Mouse (Mus musculus) urinary bladder, postnatal 14 days (tissue): ENCODE measurements around the gene Casc4.
A peak's percentile ranks its signal among the peaks of the same experiment; 100 is the strongest.
"Not testable (repeated sequence)": the region's sequence is repeated elsewhere in the genome, so short reads cannot be mapped to it uniquely, and the experiment has no call there.

Experiments used
- DNase-seq: peaks from one replicate; pipeline ENCODE4 v3.0.0; 2021; ENCODE audit warnings: low spot score

The Casc4 gene

DNA sequence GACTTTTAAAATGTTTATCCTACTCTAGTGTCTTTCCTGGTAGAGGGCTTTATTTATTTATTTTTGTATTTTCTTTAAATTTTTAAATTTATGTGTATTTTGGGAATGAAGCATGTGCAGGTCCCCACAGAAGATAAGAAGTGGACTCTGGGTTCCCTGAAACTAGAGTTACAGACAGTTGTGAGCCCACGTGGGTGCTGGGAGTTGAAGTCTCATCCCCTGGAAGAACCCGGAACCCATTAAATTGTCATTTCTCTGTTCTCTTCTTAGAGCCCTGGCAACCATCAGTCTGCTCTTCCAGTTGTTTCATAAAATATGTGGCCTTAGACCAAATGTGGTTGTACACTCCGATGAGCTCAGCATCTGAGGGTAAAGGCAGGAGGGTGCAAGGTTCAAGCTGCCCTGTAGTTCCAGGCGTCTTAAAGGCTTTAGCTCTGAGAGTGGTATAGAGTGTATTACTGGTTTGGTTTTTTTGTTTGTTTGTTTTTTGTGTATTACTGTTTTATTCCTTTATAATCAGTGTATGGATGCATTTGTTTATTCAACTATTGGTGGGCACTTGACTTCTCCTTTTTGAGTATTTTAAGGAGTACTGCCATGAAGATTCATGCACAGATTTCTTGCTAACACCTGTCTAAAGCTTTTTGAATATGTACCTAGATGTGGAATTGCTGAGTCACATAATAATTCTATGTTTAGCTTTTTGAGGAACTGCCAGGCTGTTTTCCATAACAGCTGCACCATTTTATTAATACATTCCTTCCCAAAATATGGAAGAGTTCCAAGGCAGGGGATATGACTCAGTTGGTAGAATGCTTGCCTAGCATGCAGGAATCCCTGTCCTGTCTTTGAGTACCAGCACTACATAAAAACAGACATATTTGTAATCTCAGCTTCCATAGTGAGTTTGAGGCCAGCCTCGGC is 49.5 kb downstream of the Casc4 start:
- DNase-seq: no peak

DNA sequence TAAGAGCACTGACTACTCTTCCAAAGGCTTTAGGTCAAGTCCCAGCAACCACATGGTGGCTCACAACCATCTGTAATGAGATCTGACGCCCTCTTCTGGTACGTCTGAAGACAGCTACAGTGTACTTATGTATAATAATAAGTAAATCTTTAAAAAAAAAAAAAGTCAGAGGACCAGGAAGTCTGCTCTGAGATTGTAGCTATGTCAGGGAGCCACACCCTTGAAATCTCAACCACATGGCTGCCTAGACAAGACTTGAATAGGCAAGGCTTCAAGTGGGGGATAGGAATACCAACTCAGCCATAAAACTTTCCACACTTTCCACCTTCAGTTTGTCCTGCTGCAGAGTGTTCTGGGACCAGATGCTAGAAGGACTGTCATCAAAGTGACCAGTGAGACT is 70.9 kb downstream of the Casc4 start:
- DNase-seq: not testable (repeated sequence)

DNA sequence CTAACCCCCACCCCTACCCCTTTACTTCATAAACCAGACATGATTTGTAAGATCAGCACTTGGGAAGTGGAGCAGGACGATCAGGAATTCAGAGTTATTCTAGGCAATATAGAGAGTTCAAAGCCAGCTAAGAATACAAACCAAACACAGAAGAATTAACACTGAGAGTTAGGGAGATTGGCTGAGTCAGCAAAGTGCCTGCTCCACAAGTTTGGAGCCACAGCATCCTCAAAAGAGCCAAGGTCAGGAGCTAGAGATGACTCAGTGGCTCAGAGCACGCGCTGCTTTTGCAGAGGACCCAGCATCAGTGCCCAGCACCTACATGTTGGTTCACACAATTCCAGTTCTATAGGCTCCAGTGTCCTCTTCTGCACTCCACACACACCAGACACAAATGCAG is 76.6 kb downstream of the Casc4 start:
- no peak for DNase-seq

DNA sequence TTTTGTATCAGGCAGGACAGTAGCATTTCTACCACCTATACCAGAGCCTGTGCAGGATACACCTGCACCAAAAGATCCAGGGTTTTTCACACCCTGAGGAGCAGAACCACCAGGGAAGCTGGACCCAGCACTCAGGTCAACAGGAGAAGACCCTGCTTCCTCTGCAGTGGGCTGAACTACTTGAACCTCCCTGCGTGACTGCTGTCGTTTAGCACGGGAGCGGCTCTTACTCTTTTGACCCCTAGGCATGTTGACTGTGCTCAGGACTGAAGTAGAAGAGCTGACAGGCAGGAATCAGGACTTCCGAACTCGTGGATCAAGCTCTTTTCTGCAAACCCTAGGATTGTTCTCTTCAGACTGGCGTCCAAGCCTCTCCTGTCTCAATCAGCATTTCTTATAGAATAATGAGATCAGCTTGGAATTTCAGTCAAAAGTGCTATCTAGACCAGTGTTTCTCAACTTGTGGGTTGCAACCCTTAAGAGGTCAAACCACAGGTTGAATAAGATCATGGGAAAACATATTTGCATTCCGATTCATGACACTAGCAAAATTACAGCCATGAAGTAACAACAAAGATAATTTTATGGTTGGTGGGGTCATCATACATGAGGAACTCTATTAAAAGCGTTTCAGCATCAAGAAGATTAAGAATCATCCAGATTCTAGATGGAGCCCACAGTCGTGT is 88.3 kb downstream of the Casc4 start:
- DNase-seq: no peak

DNA sequence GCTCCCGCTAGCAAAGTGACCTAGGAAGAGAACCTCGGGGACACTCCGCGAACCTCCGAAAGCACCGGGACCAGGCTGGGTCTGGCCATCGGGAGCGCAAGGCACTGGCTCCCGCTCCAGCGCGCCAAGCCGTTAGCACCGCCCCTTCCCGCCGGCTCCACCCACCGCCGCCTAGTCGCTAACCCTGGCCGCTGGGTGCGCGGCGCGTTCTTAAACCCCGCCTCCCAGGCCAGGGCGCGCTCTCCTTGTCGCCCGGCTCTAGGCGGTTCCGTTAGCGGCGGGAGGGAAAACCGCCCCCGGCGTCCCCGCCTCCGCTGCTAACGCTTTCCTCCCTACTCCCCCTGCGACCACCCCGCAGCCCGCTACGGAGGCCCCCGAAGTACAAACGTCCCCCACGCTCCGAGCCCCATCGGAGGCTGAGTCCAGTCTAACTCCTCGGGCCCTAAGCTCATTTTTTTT is 89.0 kb downstream of the Casc4 start, which contains the start of the genes Ctdspl2 and Mageb3:
Ctdspl2 (plus strand) TSS at position 237 of the 459 bp plus-strand sequence.
Mageb3 (minus strand) TSS at position 328 of the 459 bp plus-strand sequence.
- peak; percentile 98 for DNase-seq

DNA sequence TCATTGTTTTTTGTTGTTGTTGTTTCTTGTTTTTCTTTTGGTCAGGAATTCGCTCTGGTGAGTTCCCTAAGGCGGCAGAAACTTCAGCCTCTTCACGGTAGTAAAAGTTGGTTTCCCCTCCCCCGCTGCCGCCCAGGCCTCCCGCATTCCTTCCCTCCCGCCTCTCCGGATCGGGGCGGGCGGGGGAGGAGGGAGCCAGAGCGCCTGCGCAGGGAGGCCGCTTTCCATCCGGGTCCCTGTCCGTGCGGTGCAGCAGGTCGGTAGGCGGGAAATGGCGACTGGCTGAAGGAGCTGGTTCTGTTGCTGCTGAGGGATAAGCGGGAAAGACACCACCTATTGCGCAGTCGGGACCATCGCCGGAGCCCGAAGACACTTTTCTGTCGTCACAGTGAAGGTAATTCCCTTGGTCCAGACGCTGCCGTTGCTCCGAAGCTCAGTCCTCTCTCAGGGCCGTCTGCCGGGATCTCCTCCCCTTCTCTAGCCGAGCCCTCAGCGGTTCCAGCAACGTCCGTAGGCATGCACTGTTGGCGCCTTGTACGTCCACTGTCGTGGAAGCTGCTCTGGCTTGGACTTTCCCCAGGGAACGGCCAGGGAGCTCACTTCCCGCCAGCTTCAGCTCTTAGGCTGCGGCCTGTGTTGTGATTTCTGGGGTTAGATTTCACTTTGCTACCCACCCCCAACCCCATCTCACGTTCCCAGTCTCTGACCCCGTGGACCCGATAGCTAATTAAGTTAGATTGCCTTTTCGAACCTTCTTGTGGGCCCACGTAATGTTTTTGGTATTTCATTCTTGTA is 89.7 kb downstream of the Casc4 start:
- DNase-seq: peak; percentile 96

DNA sequence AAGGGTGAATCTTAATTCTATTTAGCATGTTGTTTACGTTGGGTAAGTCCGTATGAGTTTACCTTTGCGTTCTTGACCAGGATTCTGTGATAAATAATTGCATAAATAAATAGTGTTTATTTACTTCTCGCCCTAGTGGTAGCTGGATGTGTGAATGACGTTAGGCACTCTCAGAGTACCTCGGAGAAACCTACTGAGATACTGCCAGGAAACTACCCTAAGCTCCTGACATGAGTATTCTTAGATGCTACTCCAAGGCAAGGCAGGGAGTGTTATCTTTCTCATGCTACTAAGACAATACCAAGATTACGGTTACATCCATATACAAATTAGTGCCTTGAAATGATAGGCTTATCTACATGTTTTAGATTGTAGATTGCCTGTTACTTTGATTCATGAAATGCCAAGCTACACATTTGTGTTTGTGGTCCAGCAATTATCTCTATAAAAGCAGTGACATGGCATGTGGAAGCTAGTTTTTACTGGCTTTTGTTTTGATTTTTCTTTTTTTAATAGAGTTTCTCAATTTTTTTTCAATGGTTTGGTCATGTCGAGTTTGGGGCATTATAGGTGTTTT is 90.5 kb downstream of the Casc4 start:
- no peak for DNase-seq
